Mouse (Mus musculus): ENCODE measurements around the gene Nck2.

DNA sequence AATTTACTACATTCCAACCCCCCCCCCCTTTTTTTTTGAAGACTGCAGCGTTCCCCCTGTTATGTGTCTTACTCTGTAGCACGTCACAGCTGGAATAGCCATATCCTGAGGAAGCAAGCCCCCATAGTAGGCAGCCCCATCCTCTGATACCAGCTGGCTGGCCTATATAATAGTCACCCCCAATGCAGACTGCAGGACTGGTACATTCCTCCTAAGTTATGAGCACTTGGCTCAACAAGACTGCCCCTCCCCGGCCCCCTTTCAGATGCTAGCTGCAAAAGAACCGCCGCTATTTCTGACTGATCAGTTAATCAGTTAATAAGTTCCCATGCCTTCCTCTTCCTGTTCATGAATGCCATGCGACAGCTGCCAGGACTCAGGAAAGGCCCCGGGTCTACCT is 23.8 kb downstream of the Nck2 start:
- TF ChIP-seq TAL1 (IDR thresholded peaks at IDR 0.05; ENCODE audit: low read length) (no peak), GATA1 (IDR thresholded peaks at IDR 0.05; ENCODE audit: low read length) (no peak)
